Mouse (Mus musculus): ENCODE data around the gene Ces4a.
"Not testable (repeated sequence)": the region's sequence is repeated elsewhere in the genome, so short reads cannot be mapped to it uniquely, and the experiment has no call there.

Gene Ces4a

GRCm38 (mm10) chr8:105131509-105131908, at the start of gene Ces4a:
Gene Ces4a, plus strand, starts transcription at chr8:105131800.
- DNase-seq, result no peak

GRCm38 (mm10) chr8:105083449-105084050, 48.0 kb upstream of the Ces4a start, which contains the start of gene Ces3b:
Gene Ces3b, plus strand, starts transcription at chr8:105083753.
- DNase-seq, result no peak

GRCm38 (mm10) chr8:105088166-105088565, 43.4 kb upstream of the Ces4a start:
- not testable (repeated sequence) for DNase-seq

- no peak for DNase-seq
These were observed 43.0 kb upstream of the Ces4a start for GRCm38 (mm10) chr8:105088581-105088980.

- no peak for DNase-seq
These were observed 37.6 kb upstream of the Ces4a start for GRCm38 (mm10) chr8:105093992-105094391.

- DNase-seq, result not testable (repeated sequence)
These were observed 29.4 kb upstream of the Ces4a start for GRCm38 (mm10) chr8:105102101-105102785.

- DNase-seq, result not testable (repeated sequence)
These were observed 27.9 kb upstream of the Ces4a start for GRCm38 (mm10) chr8:105103701-105104100.

- no peak for DNase-seq
These were observed 27.4 kb upstream of the Ces4a start for GRCm38 (mm10) chr8:105104220-105104619.

- DNase-seq, result no peak
These were observed 1.7 kb upstream of the Ces4a start for GRCm38 (mm10) chr8:105129864-105130263.

- peak; percentile 52 to 65 for DNase-seq
These were observed 6.8 kb downstream of the Ces4a start for GRCm38 (mm10) chr8:105138423-105138822.

- DNase-seq, result peak in 1 of 2 experiments; percentile 10
These were observed 10.8 kb downstream of the Ces4a start for GRCm38 (mm10) chr8:105142395-105142794.

- no peak for DNase-seq
These were observed 20.1 kb downstream of the Ces4a start for GRCm38 (mm10) chr8:105151654-105152053.

GRCm38 (mm10) chr8:105152623-105153398, 21.2 kb downstream of the Ces4a start:
- no peak for DNase-seq

GRCm38 (mm10) chr8:105154316-105154715, 22.7 kb downstream of the Ces4a start:
- DNase-seq, result no peak

GRCm38 (mm10) chr8:105155091-105155745, 23.6 kb downstream of the Ces4a start:
- no peak for DNase-seq

- peak; percentile 59 to 63 for DNase-seq
These were observed 26.0 kb downstream of the Ces4a start for GRCm38 (mm10) chr8:105157555-105157954.

GRCm38 (mm10) chr8:105158084-105158483, 26.5 kb downstream of the Ces4a start:
- DNase-seq, result no peak

GRCm38 (mm10) chr8:105161121-105161652, 29.6 kb downstream of the Ces4a start:
- no peak for DNase-seq

GRCm38 (mm10) chr8:105164272-105164902, 32.8 kb downstream of the Ces4a start:
- DNase-seq, result no peak

- DNase-seq, result no peak
These were observed 33.6 kb downstream of the Ces4a start for GRCm38 (mm10) chr8:105165191-105165590.

GRCm38 (mm10) chr8:105167116-105167515, 35.5 kb downstream of the Ces4a start:
- no peak for DNase-seq

- no peak for DNase-seq
These were observed 38.0 kb downstream of the Ces4a start for GRCm38 (mm10) chr8:105169582-105169981.

All from thymus, postnatal 36 days (tissue).